Mouse (Mus musculus) ES-E14 (cell line): ENCODE data around the gene Polg2. TPM values are rescaled to one million over a fixed set of nuclear protein-coding genes. Genes with fewer than 3 reads are reported as not detected.
"Not testable (repeated sequence)": the region's sequence is repeated elsewhere in the genome, so short reads cannot be mapped to it uniquely, and the experiment has no call there.

ENCODE experiments used
- DNase-seq: peaks from one replicate; pipeline ENCODE4 v3.0.0-alpha.2; 2013; ENCODE audit warnings: low read depth, low spot score
- H3K27ac ChIP-seq: 2 replicates; pipeline ENCODE4 v1.5.1; 2012; ENCODE audit warnings: low read depth, mild to moderate bottlenecking, low read length, moderate library complexity, mixed read lengths; ENCODE audit not compliant: poor library complexity, insufficient read depth, severe bottlenecking
- H3K36me3 ChIP-seq: 2 replicates; pipeline ENCODE4 v1.6.1; 2012; ENCODE audit warnings: mild to moderate bottlenecking, low read length, moderate library complexity, mixed read lengths; ENCODE audit not compliant: control insufficient read depth, poor library complexity, insufficient read depth, severe bottlenecking
- H3K4me1 ChIP-seq, 2 experiments: fragments of 150-350 bp in 1 of 2; sonication (generic) in 1 of 2; 2 replicates each; pipeline ENCODE4 v1.6.1; 2012; ENCODE audit warnings: low read length in 2 of 2, mild to moderate bottlenecking in 1 of 2, mixed read lengths in 1 of 2; ENCODE audit not compliant: control insufficient read depth in 2 of 2, insufficient read depth in 2 of 2, poor library complexity in 1 of 2
- H3K4me3 ChIP-seq, 2 experiments: fragments of 150-350 bp in 1 of 2; sonication (generic) in 1 of 2; 2 replicates each; pipeline ENCODE4 v1.5.1; 2012; ENCODE audit warnings: low read length in 2 of 2, low read depth in 1 of 2, mild to moderate bottlenecking in 1 of 2, mixed read lengths in 1 of 2; ENCODE audit not compliant: insufficient read depth in 1 of 2, poor library complexity in 1 of 2, severe bottlenecking in 1 of 2
- H3K9ac ChIP-seq: 2 replicates; pipeline ENCODE4 v1.6.1; 2012; ENCODE audit warnings: low read depth, mild to moderate bottlenecking, low read length, mixed read lengths; ENCODE audit not compliant: poor library complexity, insufficient read depth, severe bottlenecking
- H3K9me3 ChIP-seq: fragments of 150-350 bp; sonication (generic); 2 replicates; pipeline ENCODE4 v1.6.1; 2012; ENCODE audit warnings: low read depth, mild to moderate bottlenecking, low read length; ENCODE audit not compliant: control insufficient read depth, insufficient read depth
- CHD2 ChIP-seq: IDR thresholded peaks from 2 replicates; pipeline ENCODE4 v1.6.1; 2014; ENCODE audit warnings: mild to moderate bottlenecking, low read depth, low read length, inconsistent platforms
- HCFC1 ChIP-seq: IDR thresholded peaks from 2 replicates; pipeline ENCODE4 v1.6.1; 2012; ENCODE audit warnings: low read length, inconsistent platforms, borderline replicate concordance; ENCODE audit not compliant: insufficient read depth
- MAFK ChIP-seq: IDR thresholded peaks from 2 replicates; pipeline ENCODE4 v1.6.1; 2014; ENCODE audit warnings: mild to moderate bottlenecking, low read depth, low read length, inconsistent platforms; ENCODE audit not compliant: insufficient read depth
- ZC3H11A ChIP-seq: IDR thresholded peaks from 2 replicates; pipeline ENCODE4 v1.6.1; 2012; ENCODE audit warnings: low read depth, mild to moderate bottlenecking, inconsistent platforms, low read length, borderline replicate concordance
- ZNF384 ChIP-seq: IDR thresholded peaks from 2 replicates; pipeline ENCODE4 v1.6.1; 2012; ENCODE audit warnings: low read depth, low read length, inconsistent platforms
- in situ Hi-C, 2 experiments: fragments of 600-800 bp; cut with MboI; formaldehyde crosslinking; loops; one replicate each; pipeline ENCODE4 v1.15.1; 2025; ENCODE audit warnings: low sequenced_read_pairs in 2 of 2, inconsistent platforms in 1 of 2; ENCODE audit not compliant: unreplicated experiment in 2 of 2
- total RNA-seq: library from RNA; depleted of rRNA; stranded (reverse); fragments of 300-350 nt; gene quantifications from 2 replicates; pipeline ENCODE4 v1.2.3, GENCODE M21; 2012

Gene Polg2
- total RNA-seq, 1 experiment, result 8.7 TPM

- Histone ChIP-seq H3K4me3 (no peak overlapping the region), H3K9me3 (no peaks in the 10 kb centered on the region), H3K9ac (no peak overlapping the region), H3K36me3 (no peaks in the 10 kb centered on the region), H3K4me1 (peaks cover 0 to 3% of the 10 kb centered on the region in 2 experiments; a peak in 2 of 4 replicates), H3K27ac (no peak overlapping the region)
- TF ChIP-seq ZC3H11A (no peak), ZNF384 (no peak), HCFC1 (no peak), CHD2 (no peak), MAFK (no peak)
- in situ Hi-C loops, result loop anchor here in 1 of 2 experiments (25.0 kb wide), 1 partner anchor 217 kb away; no protein-coding TSS in a partner anchor
- no peak for DNase-seq
These were observed 49.7 kb downstream of the Polg2 start for GRCm38 (mm10) chr11:106729656-106730055.

- Histone ChIP-seq H3K4me1 (peaks cover 0 to 4% of the 10 kb centered on the region in 2 experiments; a peak in 2 of 4 replicates), H3K9me3 (no peaks in the 10 kb centered on the region), H3K4me3 (no peak overlapping the region), H3K9ac (no peak overlapping the region), H3K27ac (no peak overlapping the region; the same call in 1 of the 2 replicates), H3K36me3 (no peaks in the 10 kb centered on the region)
- no peak for TF ChIP-seq HCFC1
- no peak for TF ChIP-seq CHD2
- TF ChIP-seq MAFK, result no peak
- no peak for TF ChIP-seq ZNF384
- TF ChIP-seq ZC3H11A, result no peak
- in situ Hi-C loops, result loop anchor here in 1 of 2 experiments (25.0 kb wide), 1 partner anchor 216 kb away; no protein-coding TSS in a partner anchor
- DNase-seq, result no peak
These were observed 50.7 kb downstream of the Polg2 start for GRCm38 (mm10) chr11:106728402-106729366.

GRCm38 (mm10) chr11:106727967-106728366 is 51.4 kb downstream of the Polg2 start:
- Histone ChIP-seq H3K4me3 (no peak overlapping the region), H3K36me3 (no peaks in the 10 kb centered on the region), H3K9ac (no peak overlapping the region), H3K4me1 (peaks cover 0 to 7% of the 10 kb centered on the region in 2 experiments; a peak in 3 of 4 replicates), H3K9me3 (no peaks in the 10 kb centered on the region), H3K27ac (no peak overlapping the region)
- no peak for DNase-seq
- in situ Hi-C loops, result loop anchor here in 1 of 2 experiments (25.0 kb wide), 1 partner anchor 216 kb away; no protein-coding TSS in a partner anchor
- TF ChIP-seq ZNF384, result no peak
- TF ChIP-seq MAFK, result no peak
- TF ChIP-seq HCFC1, result no peak
- TF ChIP-seq CHD2, result no peak
- TF ChIP-seq ZC3H11A, result no peak

- not testable (repeated sequence) for DNase-seq, H3K9me3 ChIP-seq, H3K9ac ChIP-seq, H3K27ac ChIP-seq, H3K4me1 ChIP-seq, H3K36me3 ChIP-seq, H3K4me3 ChIP-seq
- in situ Hi-C loops, result loop anchor here in 1 of 2 experiments (25.0 kb wide), 1 partner anchor 213 kb away; no protein-coding TSS in a partner anchor
These were observed 54.5 kb downstream of the Polg2 start for GRCm38 (mm10) chr11:106724916-106725235.
